Mouse (Mus musculus) CD4-positive, CD25-positive, alpha-beta regulatory T cell, adult 2 months (primary cell): Measurements from ENCODE around the gene Gm37240.

Experiments
- DNase-seq: peaks from one replicate; pipeline ENCODE4 v3.0.0-alpha.2; 2012; ENCODE audit warnings: low read depth, low spot score

Gene Gm37240

DNA sequence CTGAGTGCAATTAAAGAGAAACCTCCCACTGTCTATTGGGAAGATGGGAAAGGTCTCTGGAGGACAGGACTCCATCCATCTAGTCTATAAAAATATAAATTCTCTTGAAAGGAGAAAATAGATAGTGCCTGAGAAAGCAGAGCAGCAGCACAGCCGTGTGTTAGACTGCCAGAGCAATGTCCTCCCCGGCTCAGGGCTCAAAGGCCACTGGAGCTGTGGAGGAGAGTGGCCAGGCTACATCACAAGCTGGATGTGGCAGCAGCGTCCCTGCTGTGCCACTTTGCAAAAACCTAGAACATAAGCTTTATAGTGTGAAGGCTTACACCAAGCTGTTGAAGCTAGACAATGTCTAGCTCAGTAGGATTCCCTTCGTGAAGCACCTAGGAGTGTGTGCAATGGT is 138.0 kb downstream of the Gm37240 start:
- DNase-seq, result no peak

DNA sequence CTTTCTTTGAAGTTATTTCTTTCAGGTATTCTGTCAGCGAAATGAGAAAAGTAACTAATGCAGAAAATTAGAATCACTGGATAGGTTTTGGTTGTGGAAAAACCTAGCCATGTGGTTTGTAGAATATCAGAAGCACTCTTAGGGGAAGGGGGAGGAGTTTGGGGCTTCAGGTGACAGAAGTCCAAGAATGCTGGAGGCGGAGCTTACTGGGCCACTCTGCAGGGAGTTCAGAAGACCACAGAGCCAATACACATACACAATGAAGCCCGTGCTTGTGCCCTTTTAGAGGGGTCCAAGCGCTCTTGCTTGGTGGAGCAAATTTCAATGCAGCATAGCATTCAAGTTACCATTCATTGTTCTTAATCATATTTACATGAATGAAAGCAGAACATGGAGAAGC is 138.5 kb downstream of the Gm37240 start:
- no peak for DNase-seq

DNA sequence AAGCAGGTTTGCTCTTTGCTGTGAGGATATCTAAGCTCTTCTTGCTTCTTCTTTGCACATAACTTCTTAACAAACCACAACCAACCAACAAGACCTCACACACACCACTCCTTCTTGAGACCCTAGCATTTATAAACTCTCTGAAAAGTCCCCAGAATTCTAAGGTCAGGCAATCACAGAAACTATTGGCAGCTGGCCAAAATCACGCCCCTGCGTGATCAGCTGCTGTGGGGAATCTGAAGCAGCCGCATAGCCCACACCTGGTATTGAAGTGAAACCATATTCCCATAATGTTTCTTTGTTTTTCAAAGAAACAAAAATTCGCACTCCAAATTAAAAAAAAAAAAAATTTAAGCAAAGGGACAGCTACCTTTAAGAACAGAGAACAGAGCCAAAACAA is 141.2 kb downstream of the Gm37240 start:
- DNase-seq, result no peak

DNA sequence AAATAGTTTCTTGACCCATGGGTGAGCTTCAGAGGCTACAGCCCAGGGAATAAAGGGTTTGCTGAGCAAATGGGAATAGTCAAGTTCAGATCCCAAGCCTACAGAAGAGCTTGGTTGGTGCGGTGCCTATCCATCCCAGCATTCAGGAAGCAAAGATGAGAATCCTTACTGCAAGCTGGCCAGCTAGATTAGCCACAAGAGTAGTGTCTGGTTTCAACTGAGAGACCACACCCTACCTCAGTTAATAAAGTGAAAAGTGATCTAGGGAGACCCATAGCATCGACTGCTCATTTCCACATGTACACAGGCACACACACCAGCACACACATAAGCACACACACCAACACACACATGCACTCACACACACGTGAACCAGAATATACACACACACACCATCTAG is 145.6 kb downstream of the Gm37240 start:
- DNase-seq, result no peak

DNA sequence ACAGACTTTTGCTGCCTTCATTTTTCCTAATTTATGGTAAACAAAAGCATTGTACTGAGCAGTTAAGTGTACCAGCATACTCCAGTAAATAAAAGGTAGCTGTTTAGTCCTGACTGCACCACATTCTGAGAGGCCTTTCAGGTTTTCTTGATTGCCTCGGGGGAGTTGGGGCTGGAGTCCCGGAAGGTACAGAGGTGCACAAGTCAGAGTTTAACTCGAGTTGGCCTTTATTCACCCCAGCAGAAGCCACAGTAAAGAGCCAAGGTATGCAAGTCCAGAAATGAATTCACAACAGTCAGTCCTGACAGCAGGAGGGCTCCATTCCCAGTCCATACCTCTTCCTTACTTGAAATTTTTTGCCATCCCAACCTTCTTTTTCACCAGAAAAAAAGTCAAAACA is 148.7 kb downstream of the Gm37240 start:
- DNase-seq, result no peak

DNA sequence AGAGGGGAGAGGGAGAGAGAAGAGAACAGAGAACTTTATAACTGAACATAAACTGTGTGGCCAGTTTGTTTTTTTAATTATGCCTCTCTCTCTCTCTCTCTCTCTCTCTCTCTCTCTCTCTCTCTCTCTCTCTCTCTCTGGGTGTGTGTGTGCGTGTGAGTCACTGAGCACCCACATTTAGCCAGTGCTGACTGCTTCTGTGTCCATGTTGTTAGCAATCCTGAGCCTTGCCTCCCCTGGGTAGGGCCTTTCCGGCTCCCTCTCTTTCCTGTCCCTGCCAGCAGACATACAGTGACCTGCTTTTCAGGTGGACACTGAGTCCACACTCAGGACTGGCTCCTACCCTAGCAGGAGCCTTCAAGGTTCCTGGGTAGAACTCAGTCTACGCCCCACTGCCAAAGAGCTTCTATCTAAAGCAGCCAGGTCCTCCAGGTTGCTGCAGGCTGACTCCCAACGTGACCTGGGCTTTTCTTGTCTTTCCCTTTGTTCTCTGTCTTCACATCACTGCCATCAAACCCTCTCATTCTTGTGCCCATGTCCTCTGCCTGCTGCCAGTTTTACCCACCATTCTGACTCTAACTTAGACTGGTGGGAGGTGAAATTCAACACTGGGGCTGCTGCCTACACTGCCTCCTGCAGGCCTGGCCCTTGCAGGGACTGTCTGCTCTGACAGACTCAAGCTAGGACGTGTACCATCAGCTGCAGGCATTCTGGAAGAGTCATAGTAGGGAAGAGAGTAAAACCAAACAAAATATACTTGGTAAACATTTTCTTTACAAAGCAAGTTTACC is 153.2 kb downstream of the Gm37240 start:
- DNase-seq, result no peak

DNA sequence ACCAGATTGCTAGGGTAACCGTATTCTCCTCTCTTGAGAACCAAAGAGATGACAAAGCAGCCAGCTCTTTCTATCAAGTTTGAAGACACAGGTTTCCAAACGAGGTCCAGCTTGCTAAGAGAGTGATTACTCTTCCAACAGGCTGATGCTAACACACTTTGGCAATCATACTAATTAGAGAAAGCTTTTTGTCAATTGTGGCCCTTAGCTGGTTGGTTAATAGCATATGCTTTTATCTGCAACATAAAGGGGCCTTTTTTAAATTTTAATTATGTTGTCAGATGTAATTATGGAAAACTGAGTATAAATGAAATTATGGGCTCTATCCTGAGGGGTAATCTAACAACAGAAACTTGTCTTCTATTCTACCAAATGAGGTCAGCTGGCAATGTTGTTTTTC is 160.1 kb downstream of the Gm37240 start:
- no peak for DNase-seq

DNA sequence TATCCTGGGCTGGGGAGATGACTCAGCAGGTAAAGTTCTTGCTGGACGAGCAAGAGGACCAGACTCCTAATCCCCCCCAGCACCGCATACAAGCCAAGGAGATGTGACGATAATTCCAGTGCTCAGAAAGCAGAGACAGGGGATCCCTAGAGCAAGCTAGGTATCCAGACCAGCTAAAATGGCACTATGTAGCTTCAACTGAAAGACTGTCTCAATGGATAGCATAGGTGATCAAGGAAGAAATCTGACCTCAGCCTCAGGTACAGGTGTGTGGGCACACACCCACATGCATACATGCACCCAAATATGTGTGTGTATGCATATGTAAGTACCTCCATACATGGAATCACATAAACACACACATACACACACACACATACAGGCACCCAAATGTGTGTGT is 161.3 kb downstream of the Gm37240 start:
- no peak for DNase-seq

DNA sequence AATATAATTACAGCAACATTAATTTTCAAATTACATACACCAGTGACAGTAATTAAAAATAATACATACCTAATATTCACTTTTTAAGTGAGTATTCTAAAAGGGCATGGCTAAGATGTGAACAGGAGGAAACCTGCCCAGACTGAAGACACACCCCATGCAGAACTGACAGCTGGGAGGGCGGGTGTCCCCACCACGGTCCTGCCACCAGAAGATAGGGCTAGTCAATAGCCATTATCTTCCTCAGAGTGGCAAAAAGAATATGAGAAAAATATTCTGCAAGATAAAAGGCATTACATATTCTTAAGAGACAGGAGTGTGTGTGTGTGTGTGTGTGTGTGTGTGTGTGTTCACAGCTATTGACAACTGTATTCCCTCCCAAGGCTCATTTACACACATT is 162.2 kb downstream of the Gm37240 start:
- no peak for DNase-seq

DNA sequence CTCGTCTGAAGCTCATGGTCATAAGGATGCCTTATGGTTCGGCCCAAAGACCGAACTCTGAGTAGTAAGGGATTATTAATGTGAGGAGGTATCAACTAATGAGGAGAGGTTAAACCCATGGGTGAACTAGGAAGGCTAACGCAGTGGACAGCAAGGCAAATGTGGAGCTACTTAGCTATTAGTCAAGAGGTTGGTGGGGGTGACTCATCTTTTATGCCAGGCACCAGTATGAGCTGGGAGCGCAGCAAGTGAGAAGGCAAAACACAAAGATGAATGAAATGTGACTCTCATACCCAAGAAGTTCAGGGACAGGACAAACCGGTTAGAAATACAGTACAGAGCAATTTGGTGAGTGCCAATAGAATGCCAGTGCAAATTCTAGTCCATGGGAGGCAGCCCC is 164.7 kb downstream of the Gm37240 start:
- DNase-seq, result no peak

DNA sequence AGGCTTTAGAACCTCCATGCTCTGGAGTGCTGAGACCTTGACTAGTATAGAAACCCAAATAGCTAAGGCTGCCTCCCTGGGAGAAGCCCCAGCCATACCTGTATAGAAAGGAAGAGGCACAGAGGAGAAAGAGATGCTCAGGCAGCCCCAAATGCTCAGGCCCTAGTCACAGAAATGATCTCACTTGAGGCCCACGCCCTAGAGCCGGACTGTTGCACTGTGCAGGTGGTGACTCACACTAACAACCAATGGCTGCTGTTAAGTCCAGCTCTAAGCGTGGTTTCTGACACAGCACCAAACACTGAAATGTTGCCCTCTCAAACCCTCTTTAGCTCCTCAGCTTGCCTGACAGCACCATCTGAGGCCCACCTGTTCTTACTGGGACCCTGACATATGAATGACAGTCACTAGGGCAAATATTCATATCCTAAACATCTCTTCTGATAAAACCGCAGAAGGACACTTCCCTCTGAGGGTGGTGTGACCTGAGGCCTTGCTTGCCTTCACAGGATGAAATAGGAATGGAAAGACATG is 171.5 kb downstream of the Gm37240 start:
- no peak for DNase-seq

DNA sequence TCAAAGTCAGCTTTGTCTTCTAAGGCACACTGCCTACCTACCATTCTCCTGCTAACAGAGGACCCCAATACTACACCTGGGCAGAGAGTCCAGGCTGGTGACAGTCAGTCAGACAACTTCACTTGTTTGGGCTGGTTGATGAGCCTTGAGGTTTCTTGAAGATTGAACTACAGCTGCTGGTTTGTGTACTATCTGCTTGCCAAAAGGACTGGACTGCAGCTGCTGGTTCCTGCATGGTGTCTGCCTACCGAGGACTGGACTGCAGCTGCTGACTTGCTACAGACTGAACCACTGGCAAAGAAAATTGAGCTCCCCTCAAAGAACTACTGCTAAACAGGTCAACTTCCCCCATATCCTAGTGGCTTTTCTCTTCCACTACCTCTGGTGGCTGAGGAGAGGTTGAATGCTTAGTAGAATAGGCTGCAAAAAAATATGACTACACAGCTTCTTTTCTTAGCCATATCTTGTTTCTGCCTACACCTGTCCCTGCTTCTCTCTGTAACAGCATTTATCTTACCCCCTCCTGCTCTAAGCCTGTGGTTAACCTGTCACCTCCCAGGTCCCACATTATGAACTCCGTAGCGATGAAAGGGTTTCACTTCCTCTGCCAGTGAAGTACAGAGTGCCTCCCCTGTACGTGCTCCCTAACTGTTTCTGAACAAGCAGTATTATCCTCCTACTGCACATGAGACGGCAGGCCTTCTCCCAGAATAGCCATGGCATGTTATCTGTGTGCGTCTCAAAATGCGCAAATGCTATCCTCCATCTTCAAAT is 173.2 kb downstream of the Gm37240 start:
- DNase-seq, result no peak

DNA sequence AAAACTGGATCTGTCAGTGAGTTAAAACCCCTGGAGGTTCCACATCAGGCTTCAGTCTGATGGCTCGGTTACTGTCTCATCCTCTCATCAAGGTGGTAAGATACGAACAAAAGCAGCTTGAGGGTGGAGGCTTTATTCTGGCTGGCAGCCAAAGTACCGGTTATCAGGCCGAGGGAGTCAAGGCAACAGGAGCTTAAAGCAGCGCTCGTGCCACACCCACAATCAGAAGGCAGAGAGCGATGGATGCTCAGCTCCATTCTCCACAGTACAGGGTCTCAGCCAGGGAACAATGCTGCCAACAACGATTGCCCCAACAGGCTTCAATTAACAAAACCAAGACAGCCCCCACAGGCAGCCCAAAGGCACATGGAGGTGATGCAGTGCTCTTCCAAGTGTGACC is 176.6 kb downstream of the Gm37240 start:
- DNase-seq, result no peak

DNA sequence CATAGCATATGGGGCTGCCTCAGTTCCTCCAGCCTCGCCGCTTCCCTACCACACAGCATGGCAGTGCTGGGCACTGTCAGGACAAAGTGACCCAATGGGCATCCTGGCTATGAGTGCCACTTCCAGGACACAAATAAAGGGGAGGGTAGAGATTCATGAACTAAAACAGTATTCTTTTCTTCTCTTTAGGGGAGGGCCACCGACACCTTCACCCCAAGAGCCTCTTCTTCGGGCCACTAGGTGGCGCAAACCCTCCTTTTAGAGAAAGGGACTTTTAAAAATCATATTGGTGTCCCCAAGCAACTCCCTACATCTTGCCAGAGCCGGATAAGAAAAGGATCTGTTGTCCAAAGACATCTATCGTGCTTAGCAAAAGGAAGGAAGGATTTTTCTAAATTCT is 179.9 kb downstream of the Gm37240 start:
- DNase-seq, result peak; percentile 61

DNA sequence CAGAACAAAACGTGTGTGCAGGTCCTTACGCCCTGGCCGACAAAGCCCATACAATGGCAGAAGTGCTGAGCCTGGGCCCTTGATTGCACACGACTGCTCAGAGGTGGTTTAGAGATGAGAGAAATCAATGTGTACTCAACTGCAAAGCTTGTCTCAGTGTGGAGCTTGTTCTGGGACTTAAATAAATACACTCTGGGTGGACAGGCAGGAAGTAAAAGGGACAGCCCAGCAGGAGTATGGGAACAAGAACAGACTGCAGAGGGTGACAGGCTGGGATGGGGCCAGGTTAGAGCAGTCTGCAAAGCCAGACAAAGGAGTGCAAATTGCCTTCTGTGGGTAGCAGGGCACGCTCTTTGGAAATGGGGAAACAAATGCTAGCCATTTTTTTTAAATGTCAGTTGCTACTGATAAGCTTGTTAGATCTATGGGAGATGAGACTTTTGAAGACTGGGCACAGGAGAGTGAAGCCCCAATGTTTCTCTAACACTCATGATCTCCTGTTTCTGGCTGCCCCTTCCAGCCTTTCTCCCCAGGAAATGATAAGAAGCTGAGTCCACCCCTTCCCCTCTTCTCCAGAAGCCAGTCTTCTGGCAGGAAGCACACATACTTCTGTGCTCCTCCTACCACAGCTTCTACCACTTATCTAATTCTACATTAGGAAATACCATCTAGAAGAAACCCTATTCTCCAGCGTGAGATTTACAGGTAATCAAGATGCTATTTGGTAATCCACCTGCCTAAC is 184.0 kb downstream of the Gm37240 start:
- no peak for DNase-seq

DNA sequence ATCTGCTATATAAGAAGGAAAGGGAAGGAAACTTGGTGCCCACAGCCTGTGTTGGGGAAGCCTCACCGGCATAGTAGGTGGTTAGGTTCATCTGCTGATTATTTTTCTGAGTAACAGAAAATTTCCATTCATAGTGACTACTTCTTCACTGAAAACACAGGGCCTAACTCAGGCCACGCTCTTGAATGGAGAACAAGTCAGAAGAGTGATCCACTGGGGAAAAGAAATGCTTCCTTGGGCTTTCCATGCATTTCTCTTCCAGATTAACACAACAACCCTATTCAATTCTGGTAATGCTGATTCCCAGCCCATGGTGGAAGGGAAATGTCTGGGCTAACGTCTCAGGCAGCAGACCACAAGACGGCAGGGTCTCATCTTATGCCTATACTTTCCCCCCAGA is 188.8 kb downstream of the Gm37240 start:
- no peak for DNase-seq

DNA sequence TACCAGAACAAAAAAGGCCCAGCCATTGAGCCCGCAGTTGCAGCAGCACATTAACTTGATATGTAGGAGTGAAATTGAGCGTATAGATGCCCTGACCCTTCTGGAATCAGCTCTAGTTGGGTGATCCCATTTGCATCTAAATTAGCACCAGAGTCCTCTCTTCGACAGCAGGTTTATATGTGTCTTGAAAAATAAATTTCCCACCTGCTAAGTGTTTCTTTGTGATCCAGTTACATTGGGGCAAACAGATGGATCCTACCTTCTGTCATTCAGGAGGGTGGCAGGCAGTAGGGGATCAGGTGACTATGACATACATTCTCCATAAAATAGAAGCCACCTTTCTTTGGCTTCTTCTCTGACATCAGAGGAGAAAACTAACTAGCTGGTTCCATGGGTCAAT is 192.3 kb downstream of the Gm37240 start:
- DNase-seq, result no peak

DNA sequence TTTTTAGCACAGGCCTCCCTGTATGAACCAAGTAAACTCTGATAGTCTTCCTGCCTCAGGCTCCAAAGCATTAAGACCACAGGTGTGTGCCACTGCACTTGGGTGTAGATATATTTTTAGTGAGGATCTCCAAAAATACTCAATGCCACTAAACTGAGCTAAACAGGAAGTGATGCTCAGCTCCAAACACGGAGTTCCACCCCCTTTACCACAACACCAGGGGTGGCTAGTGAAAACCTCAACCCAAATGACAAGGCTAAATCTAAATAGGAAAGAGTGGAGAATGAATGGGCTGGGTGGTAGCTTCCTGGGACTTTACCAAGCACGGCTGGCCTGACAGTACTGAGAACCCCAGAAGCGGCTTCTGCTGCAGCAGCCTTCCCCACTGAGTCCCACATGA is 194.3 kb downstream of the Gm37240 start:
- no peak for DNase-seq

DNA sequence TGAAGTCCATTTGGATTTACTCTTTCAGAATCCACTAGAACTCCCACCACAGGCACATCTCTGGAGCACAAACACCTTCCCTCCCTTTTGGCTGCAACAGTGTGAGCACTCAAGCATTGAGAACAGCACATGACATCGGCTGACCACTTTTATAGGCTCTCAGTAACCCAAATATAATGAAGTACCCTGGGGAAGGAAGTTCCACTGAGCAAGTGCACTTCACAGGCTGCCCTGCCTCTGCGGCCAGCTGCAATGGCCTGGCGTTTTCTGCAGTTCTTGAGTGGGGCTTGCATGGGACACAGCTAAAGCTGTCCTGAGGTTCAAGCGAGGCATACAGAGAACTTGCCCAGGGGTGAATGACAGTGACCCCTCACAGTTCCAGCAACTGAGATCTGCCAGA is 196.2 kb downstream of the Gm37240 start:
- no peak for DNase-seq

DNA sequence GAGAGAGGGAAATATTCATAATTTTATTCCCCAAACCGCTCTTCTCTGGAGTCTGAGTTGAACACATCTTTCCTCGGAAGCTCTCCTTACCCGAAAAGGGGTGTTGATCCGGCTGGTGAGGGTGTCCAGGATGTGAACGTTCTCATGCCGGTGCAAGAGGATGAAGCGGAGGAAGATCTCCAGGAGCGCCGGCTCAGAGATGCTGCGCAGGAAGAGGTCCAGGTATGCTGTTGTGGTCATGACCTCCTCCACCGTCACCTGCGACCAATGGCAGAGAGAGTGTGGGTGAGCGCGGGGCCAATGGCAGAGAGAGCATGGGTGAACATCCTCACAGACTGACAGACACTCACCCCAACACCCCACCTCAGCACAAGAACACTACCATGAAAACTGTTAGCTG is 199.0 kb downstream of the Gm37240 start:
- DNase-seq, result no peak

DNA sequence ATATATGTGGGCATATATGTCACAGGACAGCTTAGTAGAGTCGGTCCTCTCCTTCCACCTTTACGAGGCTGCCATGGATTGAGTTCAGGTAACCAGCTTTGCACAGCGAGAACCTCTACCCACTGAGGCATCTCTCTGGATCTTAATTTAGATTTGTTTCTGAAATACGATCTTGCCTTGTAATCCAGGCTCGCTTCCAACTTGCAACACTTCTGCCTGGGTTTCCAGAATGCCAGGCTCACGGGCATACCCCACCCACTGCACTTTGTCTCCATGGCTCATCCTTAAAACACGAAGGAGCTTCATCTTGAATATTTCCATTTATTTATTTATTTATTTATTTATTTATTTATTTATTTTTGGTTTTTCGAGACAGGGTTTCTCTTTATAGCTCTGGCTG is 202.0 kb downstream of the Gm37240 start:
- no peak for DNase-seq

DNA sequence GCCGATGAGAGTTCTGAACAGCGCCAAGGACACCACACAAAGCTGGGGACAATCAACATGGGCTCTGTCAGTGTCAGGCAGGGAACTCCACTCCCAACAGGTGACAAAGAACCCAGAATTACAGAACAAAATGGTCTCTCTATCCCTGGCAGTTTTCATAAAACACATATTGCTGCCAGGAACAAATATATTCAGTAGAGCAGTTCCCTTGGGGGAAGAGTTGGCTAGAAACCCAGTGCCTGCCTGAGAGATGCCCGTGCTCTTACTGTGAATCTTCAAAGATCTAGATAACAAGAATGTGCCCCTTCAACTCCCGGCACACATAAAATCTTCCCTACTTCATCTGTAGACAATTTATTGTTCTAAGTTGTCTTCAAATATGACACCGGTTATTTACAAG is 203.7 kb downstream of the Gm37240 start:
- DNase-seq, result no peak
